Mouse (Mus musculus) embryonic facial prominence, embryonic 11.5 days (tissue): ENCODE results near the gene Pradc1. TPM values are rescaled to one million over a fixed set of nuclear protein-coding genes. Genes with fewer than 3 reads are reported as not detected.

ENCODE experiments used
- ATAC-seq: fragments of 200-750 bp; cut with Nextera tagmentation; replicated peaks from 2 replicates; pipeline ENCODE4 v1.8.0; 2017; ENCODE audit warnings: low read depth; ENCODE audit not compliant: insufficient number of reproducible peaks, low FRiP score, low TSS enrichment
- DNase-seq: peaks from one replicate; pipeline ENCODE4 v3.0.0-alpha.2; 2015; ENCODE audit warnings: low spot score
- H3K27ac ChIP-seq: fragments of 300-500 bp; sonication (generic); replicated peaks from 2 replicates; pipeline ENCODE4 v1.5.1; 2014; ENCODE audit warnings: mild to moderate bottlenecking, low read depth, low read length, control low read depth
- H3K27me3 ChIP-seq: fragments of 300-500 bp; sonication (generic); 2 replicates; pipeline ENCODE4 v1.6.1; 2014; ENCODE audit warnings: mild to moderate bottlenecking, low read length, moderate library complexity, mixed read lengths; ENCODE audit not compliant: control insufficient read depth, insufficient read depth
- H3K36me3 ChIP-seq: fragments of 300-500 bp; sonication (generic); replicated peaks from 2 replicates; pipeline ENCODE4 v1.6.1; 2014; ENCODE audit warnings: low read depth, mild to moderate bottlenecking, low read length, moderate library complexity, mixed read lengths; ENCODE audit not compliant: control insufficient read depth, insufficient read depth
- H3K4me1 ChIP-seq: fragments of 300-500 bp; sonication (generic); 2 replicates; pipeline ENCODE4 v1.6.1; 2014; ENCODE audit warnings: low read length, mixed read lengths; ENCODE audit not compliant: control insufficient read depth, insufficient read depth
- H3K4me2 ChIP-seq: fragments of 300-500 bp; sonication (generic); 2 replicates; pipeline ENCODE4 v1.6.1; 2014; ENCODE audit warnings: low read depth, mild to moderate bottlenecking, control low read depth, low read length, moderate library complexity
- H3K4me3 ChIP-seq: fragments of 300-500 bp; sonication (generic); 2 replicates; pipeline ENCODE4 v1.5.1; 2014; ENCODE audit warnings: low read depth, low read length, control low read depth
- H3K9ac ChIP-seq: fragments of 300-500 bp; sonication (generic); replicated peaks from 2 replicates; pipeline ENCODE4 v1.6.1; 2014; ENCODE audit warnings: mild to moderate bottlenecking, control low read depth, low read length
- H3K9me3 ChIP-seq: fragments of 300-500 bp; sonication (generic); replicated peaks from 2 replicates; pipeline ENCODE4 v1.6.1; 2016; ENCODE audit warnings: mild to moderate bottlenecking, low read length, inconsistent platforms, mixed read lengths; ENCODE audit not compliant: control insufficient read depth
- WGBS: fragments of 180-500 bp; shearing (Covaris S2); extraction: QIAGEN DNeasy Blood & Tissue Kit; methylation state at CpG from one replicate; pipeline ENCODE4 v1.1.7; 2014; 5-methylcytosine and 5-hydroxymethylcytosine counted together
- polyA plus RNA-seq: library from polyadenylated mRNA; unstranded; fragments of >200 nt; fragmentation: Nextera tagmentation; extraction: Ambion mirVana; gene quantifications from 2 replicates; pipeline ENCODE4 v1.2.1, GENCODE M21; 2014

Gene Pradc1
- polyA plus RNA-seq, 1 experiment from 2014 or later = 23.5 TPM

DNA sequence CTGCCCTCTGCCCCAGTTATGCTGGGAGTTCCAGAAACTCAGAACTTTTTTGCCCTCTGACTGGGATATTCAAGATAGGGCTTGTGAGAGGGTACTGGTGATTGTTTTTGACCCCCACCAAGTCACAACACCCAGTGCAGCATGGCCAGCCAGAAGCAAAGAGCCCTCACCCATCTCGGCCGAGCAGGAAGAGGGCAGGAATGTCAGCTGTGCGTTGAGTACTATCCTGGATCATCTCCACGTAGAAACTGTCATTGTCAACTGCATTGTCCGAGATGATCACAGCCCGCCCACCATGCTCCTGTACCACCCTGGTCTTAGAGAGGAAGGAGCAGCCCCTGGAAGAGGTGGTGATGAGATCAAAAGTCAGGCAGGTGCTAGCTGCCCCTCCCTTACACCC is 4.4 kb downstream of the Pradc1 start:
- Histone ChIP-seq H3K36me3 (no peaks in the 10 kb centered on the region; the same call in none of the 2 replicates), H3K4me3 (no peak overlapping the region), H3K4me2 (no peak overlapping the region), H3K27me3 (no peaks in the 10 kb centered on the region), H3K9me3 (no peaks in the 10 kb centered on the region), H3K9ac (no peak overlapping the region), H3K27ac (no peak overlapping the region), H3K4me1 (no peaks in the 10 kb centered on the region)
- WGBS = 85% methylated on average over 6 of the region's 6 CpGs
- ATAC-seq (no peak), DNase-seq (no peak)

DNA sequence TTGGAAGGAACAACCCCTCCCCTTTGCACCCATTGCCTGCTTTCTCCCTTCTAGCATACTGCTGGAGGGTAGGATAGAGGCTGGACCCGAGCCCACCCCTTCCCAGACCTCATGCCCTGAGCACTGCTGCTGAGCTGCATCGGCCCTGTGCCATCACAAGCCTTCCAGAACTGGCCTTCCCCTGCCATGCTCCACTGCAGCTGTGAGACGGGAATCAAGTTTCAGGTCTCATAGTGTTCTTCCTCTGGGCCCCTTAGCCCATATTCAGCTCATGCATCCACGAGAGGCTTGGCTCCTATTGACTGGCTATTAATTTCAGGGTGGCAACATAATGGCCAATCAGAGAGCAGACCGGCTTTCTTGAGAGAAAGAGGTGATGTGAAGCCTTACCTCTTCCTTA is 6.5 kb downstream of the Pradc1 start:
- Histone ChIP-seq H3K4me1 (no peaks in the 10 kb centered on the region), H3K4me3 (no peak overlapping the region), H3K9me3 (no peaks in the 10 kb centered on the region), H3K36me3 (peaks cover 2% of the 10 kb centered on the region), H3K27ac (no peak overlapping the region), H3K27me3 (no peaks in the 10 kb centered on the region), H3K9ac (no peak overlapping the region), H3K4me2 (no peak overlapping the region)
- no peak for DNase-seq
- peak; percentile 41; the same call in 1 of the 2 replicates for ATAC-seq
- 85% methylated on average over 5 of the region's 5 CpGs for WGBS

DNA sequence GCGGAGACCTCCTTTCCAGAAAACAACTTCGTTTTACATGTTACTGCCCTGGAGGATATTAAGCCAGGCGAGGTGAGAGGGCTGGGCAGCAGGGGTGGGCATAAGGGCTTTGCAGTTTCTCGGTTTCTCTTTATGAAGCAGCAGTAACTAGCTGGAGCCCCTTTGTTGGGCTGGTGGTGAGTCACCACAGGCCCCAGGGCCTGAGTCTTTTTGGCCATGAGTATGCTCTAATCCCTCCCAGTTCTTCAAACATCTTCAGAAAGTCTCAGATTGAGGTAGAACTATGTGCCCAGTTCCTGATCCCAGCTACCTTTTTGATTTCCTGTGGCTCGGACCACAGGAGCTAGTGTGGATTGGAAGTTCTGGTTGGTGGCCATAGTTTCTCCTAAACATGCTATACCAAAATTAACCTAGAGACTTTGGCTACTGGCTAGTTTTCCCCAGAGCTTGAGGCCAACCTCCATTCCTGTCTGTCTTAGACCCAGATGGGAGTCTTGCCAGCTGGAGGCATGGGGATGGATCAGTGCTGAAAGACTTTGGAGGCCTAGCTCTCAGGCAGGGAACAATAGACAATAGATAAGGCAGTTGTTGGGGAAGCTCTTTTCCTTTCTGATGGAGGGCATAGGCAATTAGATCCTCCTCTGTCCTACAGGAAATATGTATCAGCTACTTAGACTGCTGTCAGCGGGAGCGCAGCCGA is 7.4 kb downstream of the Pradc1 start:
- Histone ChIP-seq H3K9ac (no peak overlapping the region), H3K27me3 (no peaks in the 10 kb centered on the region), H3K4me3 (no peak overlapping the region), H3K4me1 (no peaks in the 10 kb centered on the region), H3K27ac (no peak overlapping the region), H3K4me2 (no peak overlapping the region), H3K9me3 (no peaks in the 10 kb centered on the region), H3K36me3 (peaks cover 2% of the 10 kb centered on the region)
- 89% methylated on average over 8 of the region's 8 CpGs for WGBS
- DNase-seq = no peak
- ATAC-seq = no peak

DNA sequence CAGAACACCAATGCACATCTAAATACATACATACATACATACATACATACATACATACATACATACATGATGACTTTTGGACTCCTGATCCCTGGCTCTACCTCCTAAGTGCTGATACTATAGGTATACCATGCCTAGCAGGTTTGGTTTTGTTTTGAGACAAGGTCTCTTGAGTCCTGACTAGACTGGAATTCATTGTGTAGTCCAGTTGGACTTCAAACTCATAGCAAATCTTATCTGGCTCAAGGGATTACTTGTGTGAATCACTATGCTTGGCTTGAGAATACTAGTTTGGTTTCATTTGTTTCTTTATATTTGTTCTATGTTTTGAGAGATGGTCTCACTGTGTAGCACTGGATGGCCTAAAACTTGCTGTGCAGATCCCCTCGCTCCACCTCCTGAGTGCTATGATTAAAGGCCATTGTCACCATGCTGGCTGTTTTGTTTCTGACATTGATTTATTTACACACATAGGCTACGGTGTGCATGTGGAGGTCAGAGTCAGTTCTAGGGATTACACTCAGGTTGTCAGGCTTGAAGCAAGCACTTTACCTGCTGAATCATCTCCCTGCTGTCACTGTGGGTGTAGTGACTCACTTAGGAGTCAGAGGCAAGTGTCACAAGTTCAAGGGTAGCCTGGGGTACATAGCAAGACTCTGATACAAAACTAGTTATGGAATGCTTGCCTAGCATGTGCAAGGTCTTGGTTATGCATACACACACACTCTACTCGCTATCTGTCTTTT is 8.1 kb downstream of the Pradc1 start:
- no peak for ATAC-seq
- WGBS = 92% methylated on average over 3 of the region's 3 CpGs
- no peaks in the 10 kb centered on the region for H3K4me1 ChIP-seq
- H3K9me3 ChIP-seq = no peaks in the 10 kb centered on the region
- no peak overlapping the region for H3K4me3 ChIP-seq
- no peak overlapping the region for H3K4me2 ChIP-seq
- H3K27me3 ChIP-seq = no peaks in the 10 kb centered on the region
- H3K36me3 ChIP-seq = peaks cover 2% of the 10 kb centered on the region
- DNase-seq = no peak
- H3K9ac ChIP-seq = no peak overlapping the region
- H3K27ac ChIP-seq = no peak overlapping the region

DNA sequence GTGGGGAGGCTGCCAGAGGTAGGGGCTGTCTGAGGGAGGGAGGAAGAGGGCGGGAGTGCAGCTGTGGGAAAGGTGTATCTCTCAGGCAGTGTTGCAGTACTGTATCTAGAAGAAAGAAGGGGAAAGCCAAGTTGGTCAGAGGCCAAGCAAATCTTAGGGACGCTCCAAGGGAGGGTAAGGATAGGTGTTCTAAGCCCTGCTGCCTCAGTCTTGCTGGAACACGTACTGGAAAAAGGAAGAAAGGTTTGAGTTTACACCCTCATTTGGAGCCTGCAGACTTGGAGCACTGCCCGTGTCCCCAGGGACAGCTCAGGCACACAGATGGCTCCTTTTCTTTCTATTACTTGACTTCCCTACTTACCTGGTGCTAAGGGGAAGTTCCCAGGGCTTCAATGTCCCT is 10.6 kb downstream of the Pradc1 start:
- no peaks in the 10 kb centered on the region for H3K4me1 ChIP-seq
- peaks cover 2% of the 10 kb centered on the region for H3K36me3 ChIP-seq
- no peak overlapping the region for H3K4me2 ChIP-seq
- no peak overlapping the region for H3K27ac ChIP-seq
- H3K4me3 ChIP-seq = no peak overlapping the region
- DNase-seq = no peak
- WGBS = 80% methylated on average over 4 of the region's 4 CpGs
- ATAC-seq = no peak
- no peaks in the 10 kb centered on the region for H3K9me3 ChIP-seq
- no peak overlapping the region for H3K9ac ChIP-seq
- no peaks in the 10 kb centered on the region for H3K27me3 ChIP-seq

DNA sequence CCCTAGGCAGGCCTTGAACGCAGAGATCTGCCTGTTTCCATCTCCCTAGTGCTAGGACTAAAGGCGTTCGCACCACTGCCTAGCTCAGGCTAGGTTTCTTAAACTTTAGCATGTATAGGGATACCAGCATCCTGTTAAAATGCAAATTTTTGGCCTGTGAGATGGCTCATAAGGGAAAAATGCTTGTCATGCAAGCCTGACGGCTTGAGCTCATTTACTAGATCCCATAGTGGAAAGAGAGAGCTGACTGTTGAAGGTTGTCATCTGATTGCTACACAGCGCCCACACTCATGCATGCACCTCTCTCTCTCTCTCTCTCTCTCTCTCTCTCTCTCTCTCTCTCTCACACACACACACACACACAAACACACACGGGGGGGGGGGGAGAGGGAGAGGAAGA is 15.1 kb downstream of the Pradc1 start:
- WGBS = 93% methylated on average over 5 of the region's 6 CpGs
- no peak for DNase-seq
- H3K4me3 ChIP-seq = no peak overlapping the region
- no peak overlapping the region for H3K9ac ChIP-seq
- no peak overlapping the region for H3K27ac ChIP-seq
- no peaks in the 10 kb centered on the region for H3K9me3 ChIP-seq
- H3K27me3 ChIP-seq = no peaks in the 10 kb centered on the region
- no peaks in the 10 kb centered on the region for H3K4me1 ChIP-seq
- no peak overlapping the region for H3K4me2 ChIP-seq
- ATAC-seq = no peak
- peaks cover 2% of the 10 kb centered on the region for H3K36me3 ChIP-seq

DNA sequence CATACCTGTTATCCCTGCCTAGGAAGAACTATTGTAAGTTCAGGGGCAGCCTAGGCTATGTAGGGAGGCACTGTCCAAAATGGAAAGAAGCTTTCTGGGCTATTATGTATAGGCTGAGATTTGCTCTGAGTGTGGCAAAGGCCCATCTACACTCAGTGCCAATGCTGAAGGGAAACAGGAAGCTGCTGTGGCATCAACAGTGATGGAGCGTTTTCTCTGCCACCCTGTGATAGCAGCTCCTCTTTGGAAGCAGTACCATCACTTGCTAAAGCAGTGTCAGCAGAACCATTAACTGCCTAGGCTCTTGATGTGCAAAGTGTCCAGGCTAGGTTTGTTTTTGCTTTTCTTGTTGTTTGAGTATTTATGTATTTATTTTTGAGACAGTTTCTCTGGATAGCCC is 15.6 kb downstream of the Pradc1 start:
- Histone ChIP-seq H3K27ac (no peak overlapping the region), H3K4me2 (no peak overlapping the region), H3K9me3 (no peaks in the 10 kb centered on the region), H3K36me3 (peaks cover 2% of the 10 kb centered on the region; the same call in 1 of the 2 replicates), H3K27me3 (no peaks in the 10 kb centered on the region), H3K4me1 (no peaks in the 10 kb centered on the region), H3K9ac (no peak overlapping the region), H3K4me3 (no peak overlapping the region)
- no peak for DNase-seq
- 80% methylated on average over 1 of the region's 1 CpGs for WGBS
- ATAC-seq = no peak

DNA sequence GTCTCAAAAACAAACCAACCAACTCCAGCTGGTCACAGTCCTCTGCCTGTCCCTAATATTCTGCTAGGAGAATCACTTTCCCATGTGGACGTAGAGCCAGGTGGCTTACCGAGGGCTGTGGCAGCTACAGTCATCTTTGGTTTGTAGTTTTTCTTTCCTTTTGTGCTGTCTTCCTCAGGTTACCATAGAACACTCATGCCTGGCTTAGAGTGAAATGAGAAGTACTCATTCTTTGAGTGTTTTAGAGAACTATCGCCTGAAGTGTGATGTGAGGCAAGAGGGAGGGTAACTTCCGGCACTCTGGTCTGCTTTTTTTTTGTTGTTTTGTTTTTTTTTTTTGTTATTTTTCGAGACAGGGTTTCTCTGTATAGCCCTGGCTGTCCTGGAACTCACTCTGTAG is 17.9 kb downstream of the Pradc1 start:
- ATAC-seq = no peak
- WGBS = 82% methylated on average over 5 of the region's 5 CpGs

More for the DNA sequence above, 17.9 kb downstream of the Pradc1 start:
- Histone ChIP-seq H3K4me3 (no peak overlapping the region), H3K4me1 (no peaks in the 10 kb centered on the region), H3K27ac (no peak overlapping the region), H3K9me3 (no peaks in the 10 kb centered on the region), H3K27me3 (no peaks in the 10 kb centered on the region), H3K9ac (no peak overlapping the region), H3K4me2 (no peak overlapping the region), H3K36me3 (no peaks in the 10 kb centered on the region)
- no peak for DNase-seq
